Mouse (Mus musculus) T-helper 2 cell (primary cell): ENCODE results near the gene Cntnap2.

Source experiments
- in situ Hi-C: fragments of 300-600 bp; cut with MboI, MseI; formaldehyde crosslinking; loops from one replicate; pipeline ENCODE4 v1.15.1; 2025; ENCODE audit warnings: high pct_unique_total_duplicates

Gene Cntnap2

GRCm38 (mm10) chr6:45059091-45059490 lies at the start of gene Cntnap2:
Gene Cntnap2, plus strand, starts transcription at chr6:45059357.
- in situ Hi-C loops, result no loop called here

- in situ Hi-C loops, result no loop called here
Measured at GRCm38 (mm10) chr6:45026011-45026682, 33.0 kb upstream of the Cntnap2 start.

GRCm38 (mm10) chr6:45039454-45039853 lies 19.7 kb upstream of the Cntnap2 start:
- in situ Hi-C loops, result no loop called here

GRCm38 (mm10) chr6:45059556-45060471 lies 657 bp downstream of the Cntnap2 start:
- in situ Hi-C loops, result no loop called here

GRCm38 (mm10) chr6:45062214-45062997 lies 3.2 kb downstream of the Cntnap2 start:
- in situ Hi-C loops, result no loop called here

- in situ Hi-C loops, result no loop called here
Measured at GRCm38 (mm10) chr6:45088304-45088703, 29.1 kb downstream of the Cntnap2 start.

- in situ Hi-C loops, result no loop called here
Measured at GRCm38 (mm10) chr6:45113613-45114012, 54.5 kb downstream of the Cntnap2 start.

GRCm38 (mm10) chr6:45144882-45145281 lies 85.7 kb downstream of the Cntnap2 start:
- in situ Hi-C loops, result no loop called here

GRCm38 (mm10) chr6:45205039-45205438 lies 145.9 kb downstream of the Cntnap2 start:
- in situ Hi-C loops, result no loop called here

- in situ Hi-C loops, result no loop called here
Measured at GRCm38 (mm10) chr6:45214330-45214729, 155.2 kb downstream of the Cntnap2 start.

GRCm38 (mm10) chr6:45229002-45229401 lies 169.8 kb downstream of the Cntnap2 start:
- in situ Hi-C loops, result no loop called here

- in situ Hi-C loops, result loop anchor here (10.0 kb wide), 1 partner anchor 728 kb away; no protein-coding TSS in a partner anchor
Measured at GRCm38 (mm10) chr6:45232571-45232970, 173.4 kb downstream of the Cntnap2 start.

- in situ Hi-C loops, result loop anchor here (10.0 kb wide), 1 partner anchor 732 kb away; no protein-coding TSS in a partner anchor
Measured at GRCm38 (mm10) chr6:45236531-45236930, 177.4 kb downstream of the Cntnap2 start.

GRCm38 (mm10) chr6:45238117-45238516 lies 179.0 kb downstream of the Cntnap2 start:
- in situ Hi-C loops, result loop anchor here (10.0 kb wide), 1 partner anchor 733 kb away; no protein-coding TSS in a partner anchor

GRCm38 (mm10) chr6:45241218-45241617 lies 182.1 kb downstream of the Cntnap2 start:
- in situ Hi-C loops, result no loop called here

GRCm38 (mm10) chr6:45244680-45245079 lies 185.5 kb downstream of the Cntnap2 start:
- in situ Hi-C loops, result no loop called here

- in situ Hi-C loops, result no loop called here
Measured at GRCm38 (mm10) chr6:45258047-45258446, 198.9 kb downstream of the Cntnap2 start.

- in situ Hi-C loops, result no loop called here
Measured at GRCm38 (mm10) chr6:45271537-45271936, 212.4 kb downstream of the Cntnap2 start.

GRCm38 (mm10) chr6:45273259-45273775 lies 214.2 kb downstream of the Cntnap2 start:
- in situ Hi-C loops, result no loop called here

GRCm38 (mm10) chr6:45290154-45290553 lies 231.0 kb downstream of the Cntnap2 start:
- in situ Hi-C loops, result no loop called here

- in situ Hi-C loops, result no loop called here
Measured at GRCm38 (mm10) chr6:45317455-45317854, 258.3 kb downstream of the Cntnap2 start.
